Mouse (Mus musculus): ENCODE measurements around the gene Gm9837.
"Not testable (repeated sequence)": the region's sequence is repeated elsewhere in the genome, so short reads cannot be mapped to it uniquely, and the experiment has no call there.

Gene Gm9837

GRCm38 (mm10) chr11:53456474-53457371 lies 13.6 kb downstream of the Gm9837 start, which contains the start of the genes Gm10447 and Shroom1:
Gene Gm10447 (minus strand): TSS chr11:53457110.
Gene Shroom1 (plus strand): TSS chr11:53457205.
- DNase-seq (ENCODE audit: low spot score), result peak; percentile 46

GRCm38 (mm10) chr11:53453031-53453430 lies 17.2 kb downstream of the Gm9837 start:
- no peak for DNase-seq (ENCODE audit: low spot score)

GRCm38 (mm10) chr11:53452396-53452795 lies 17.9 kb downstream of the Gm9837 start:
- no peak for DNase-seq (ENCODE audit: low spot score)

GRCm38 (mm10) chr11:53451361-53451760 lies 18.9 kb downstream of the Gm9837 start:
- no peak for DNase-seq (ENCODE audit: low spot score)

GRCm38 (mm10) chr11:53450070-53450705 lies 20.1 kb downstream of the Gm9837 start:
- DNase-seq (ENCODE audit: low spot score), result no peak

GRCm38 (mm10) chr11:53448529-53448928 lies 21.8 kb downstream of the Gm9837 start:
- DNase-seq (ENCODE audit: low spot score), result no peak

GRCm38 (mm10) chr11:53447996-53448395 lies 22.3 kb downstream of the Gm9837 start:
- no peak for DNase-seq (ENCODE audit: low spot score)

- DNase-seq (ENCODE audit: low spot score), result no peak
Observed at GRCm38 (mm10) chr11:53446183-53446582, 24.1 kb downstream of the Gm9837 start.

- DNase-seq (ENCODE audit: low spot score), result no peak
Observed at GRCm38 (mm10) chr11:53445562-53445961, 24.7 kb downstream of the Gm9837 start.

- DNase-seq (ENCODE audit: low spot score), result no peak
Observed at GRCm38 (mm10) chr11:53443861-53444260, 26.4 kb downstream of the Gm9837 start.

- no peak for DNase-seq (ENCODE audit: low spot score)
Observed at GRCm38 (mm10) chr11:53441921-53442320, 28.4 kb downstream of the Gm9837 start.

- no peak for DNase-seq (ENCODE audit: low spot score)
Observed at GRCm38 (mm10) chr11:53436338-53436737, 33.9 kb downstream of the Gm9837 start.

- DNase-seq (ENCODE audit: low spot score), result no peak
Observed at GRCm38 (mm10) chr11:53435504-53435903, 34.8 kb downstream of the Gm9837 start.

- no peak for DNase-seq (ENCODE audit: low spot score)
Observed at GRCm38 (mm10) chr11:53433057-53433456, 37.2 kb downstream of the Gm9837 start.

- no peak for DNase-seq (ENCODE audit: low spot score)
Observed at GRCm38 (mm10) chr11:53431347-53432056, 38.8 kb downstream of the Gm9837 start.

GRCm38 (mm10) chr11:53430670-53431346 lies 39.5 kb downstream of the Gm9837 start, which contains the start of the genes Uqcrq and Gdf9:
Gene Uqcrq (minus strand): TSS chr11:53430831.
Gene Gdf9 (plus strand): TSS chr11:53431023.
- peak; percentile 97 for DNase-seq (ENCODE audit: low spot score)

- DNase-seq (ENCODE audit: low spot score), result peak; percentile 14
Observed at GRCm38 (mm10) chr11:53430300-53430669, 40.0 kb downstream of the Gm9837 start.

GRCm38 (mm10) chr11:53429182-53429581 lies 41.1 kb downstream of the Gm9837 start:
- no peak for DNase-seq (ENCODE audit: low spot score)

GRCm38 (mm10) chr11:53428716-53429057 lies 41.6 kb downstream of the Gm9837 start:
- DNase-seq (ENCODE audit: low spot score), result no peak

- DNase-seq (ENCODE audit: low spot score), result no peak
Observed at GRCm38 (mm10) chr11:53427993-53428715, 42.1 kb downstream of the Gm9837 start.

- DNase-seq (ENCODE audit: low spot score), result not testable (repeated sequence)
Observed at GRCm38 (mm10) chr11:53426914-53427313, 43.4 kb downstream of the Gm9837 start.

Data from ovary, postnatal 14 days (tissue).